Comparison of ENCODE assay signal across 10 mouse cellular contexts in genomic region chr17:65952083-65952482, GRCm38 (mm10). TPM values are rescaled to one million over a fixed set of nuclear protein-coding genes. Genes with fewer than 3 reads are reported as not detected.
DNase-seq lines count a peak whose midpoint lies in the region; ATAC-seq and TF ChIP-seq lines count a peak whose summit lies in the region.
"Had no signal": no experiment of that assay in that cellular context is flagged by ENCODE, and none has a peak within 500 bp of the region (broad histone marks: within the 10 kb centered on the region; RNA-seq: fewer than 3 reads in every experiment).

No protein-coding gene starts in this region.

- H3K27me3 ChIP-seq in forebrain, embryonic 14.5 days (replicated peaks; ENCODE audit: control insufficient read depth, insufficient read depth, low read length): no peaks in the 10 kb centered on the region
- no peaks in the 10 kb centered on the region for H3K27me3 ChIP-seq in forebrain, embryonic 12.5 days
- H3K27me3 ChIP-seq in midbrain, embryonic 14.5 days (ENCODE audit: control insufficient read depth, insufficient read depth, low read length): no peaks in the 10 kb centered on the region
- H3K27me3 ChIP-seq in midbrain, embryonic 13.5 days: no peaks in the 10 kb centered on the region

- no peak for ATAC-seq in forebrain, embryonic 14.5 days
- ATAC-seq in forebrain, embryonic 12.5 days (ENCODE audit: low FRiP score): no peak
- ATAC-seq in midbrain, embryonic 14.5 days (ENCODE audit: low FRiP score, low TSS enrichment): no peak
- ATAC-seq in midbrain, embryonic 13.5 days: no peak
- ATAC-seq in megakaryocyte-erythroid progenitor cell, adult 5-6 weeks (replicated peaks; ENCODE audit: low FRiP score, low TSS enrichment, poor library complexity, severe bottlenecking): peak; percentile 65

- peaks cover 2% of the 10 kb centered on the region; the same call in 1 of the 2 replicates for H3K4me1 ChIP-seq in forebrain, embryonic 14.5 days (ENCODE audit: control insufficient read depth, insufficient read depth, low read length)
- peaks cover 11% of the 10 kb centered on the region for H3K4me1 ChIP-seq in forebrain, embryonic 12.5 days
- peaks cover 12% of the 10 kb centered on the region; the same call in 1 of the 2 replicates for H3K4me1 ChIP-seq in midbrain, embryonic 14.5 days (ENCODE audit: control insufficient read depth, insufficient read depth, low read length)
- peaks cover 14% of the 10 kb centered on the region for H3K4me1 ChIP-seq in midbrain, embryonic 13.5 days (replicated peaks)

- TF ChIP-seq POLR2A in brain, embryonic 14.5 days (IDR thresholded peaks at IDR 0.05; ENCODE audit: borderline replicate concordance, extremely low read depth, insufficient read depth, insufficient read length, poor library complexity, severe bottlenecking): no peak

- TF ChIP-seq CTCF in brain, embryonic 14.5 days (IDR thresholded peaks at IDR 0.05; ENCODE audit: borderline replicate concordance, extremely low read depth, insufficient read depth, insufficient read length): peak; percentile 31; the same call in 1 of the 2 replicates

- DNase-seq in forebrain, embryonic 14.5 days (ENCODE audit: low spot score): peak; percentile 29
- peak; percentile 49 for DNase-seq in midbrain, embryonic 14.5 days
- peak; percentile 50 for DNase-seq in brain, embryonic 14.5 days (ENCODE audit: low read depth)
- DNase-seq in kidney, adult 9 months: no peak
- DNase-seq in right cerebral cortex, postnatal 4 days: no peak
- DNase-seq: heart, postnatal 14 days; lung, adult 18-20 months had no signal

- H3K36me3 ChIP-seq in forebrain, embryonic 14.5 days (ENCODE audit: control insufficient read depth, insufficient read depth, low read length): peaks cover 17% of the 10 kb centered on the region; the same call in 1 of the 2 replicates
- H3K36me3 ChIP-seq in forebrain, embryonic 12.5 days (replicated peaks): peaks cover 15% of the 10 kb centered on the region
- H3K36me3 ChIP-seq in midbrain, embryonic 14.5 days (ENCODE audit: control insufficient read depth, insufficient read depth, low read length): peaks cover 11% of the 10 kb centered on the region
- H3K36me3 ChIP-seq in midbrain, embryonic 13.5 days: peaks cover 15% of the 10 kb centered on the region

- H3K27ac ChIP-seq in forebrain, embryonic 14.5 days (ENCODE audit: low read depth, low read length): no peak overlapping the region
- H3K27ac ChIP-seq in forebrain, embryonic 12.5 days: no peak overlapping the region
- H3K27ac ChIP-seq in midbrain, embryonic 14.5 days (replicated peaks; ENCODE audit: low read depth, low read length): no peak overlapping the region
- H3K27ac ChIP-seq in midbrain, embryonic 13.5 days: no peak overlapping the region

- WGBS in forebrain, embryonic 14.5 days: 79% methylated on average over 5 of the region's 5 CpGs
- WGBS in forebrain, embryonic 12.5 days: 86% methylated on average over 5 of the region's 5 CpGs
- 91% methylated on average over 5 of the region's 5 CpGs for WGBS in midbrain, embryonic 14.5 days
- 93% methylated on average over 5 of the region's 5 CpGs for WGBS in midbrain, embryonic 13.5 days

- no peak overlapping the region for H3K9ac ChIP-seq in forebrain, embryonic 14.5 days (ENCODE audit: low read length)
- no peak overlapping the region for H3K9ac ChIP-seq in forebrain, embryonic 12.5 days
- H3K9ac ChIP-seq in midbrain, embryonic 14.5 days (replicated peaks; ENCODE audit: low read length): no peak overlapping the region
- H3K9ac ChIP-seq in midbrain, embryonic 13.5 days (replicated peaks): no peak overlapping the region

- no peaks in the 10 kb centered on the region for H3K9me3 ChIP-seq in forebrain, embryonic 14.5 days (replicated peaks; ENCODE audit: control insufficient read depth, low read length)
- no peaks in the 10 kb centered on the region for H3K9me3 ChIP-seq in forebrain, embryonic 12.5 days
- no peaks in the 10 kb centered on the region for H3K9me3 ChIP-seq in midbrain, embryonic 14.5 days (ENCODE audit: control insufficient read depth, low read length)
- no peaks in the 10 kb centered on the region for H3K9me3 ChIP-seq in midbrain, embryonic 13.5 days

- H3K4me3 ChIP-seq in forebrain, embryonic 14.5 days (ENCODE audit: low read depth, low read length): no peak overlapping the region
- H3K4me3 ChIP-seq in forebrain, embryonic 12.5 days (replicated peaks): no peak overlapping the region
- H3K4me3 ChIP-seq in midbrain, embryonic 14.5 days (replicated peaks; ENCODE audit: low read depth, low read length): no peak overlapping the region
- H3K4me3 ChIP-seq in midbrain, embryonic 13.5 days (replicated peaks): no peak overlapping the region

- H3K4me2 ChIP-seq in forebrain, embryonic 14.5 days (ENCODE audit: low read length): no peak overlapping the region
- H3K4me2 ChIP-seq in forebrain, embryonic 12.5 days: no peak overlapping the region
- no peak overlapping the region for H3K4me2 ChIP-seq in midbrain, embryonic 14.5 days (ENCODE audit: low read length)
- no peak overlapping the region for H3K4me2 ChIP-seq in midbrain, embryonic 13.5 days (replicated peaks)

RNA-seq across cellular contexts. Expression of gene Twsg1, which starts 1.1 kb away (rescaled TPM):
- polyA plus RNA-seq in forebrain, embryonic 14.5 days (2014; fragmentation: Nextera tagmentation; extraction: Ambion mirVana): 81.4 and 83.1 TPM in 2 replicates
- polyA plus RNA-seq in forebrain, embryonic 12.5 days (2016; fragmentation: Nextera tagmentation; extraction: Ambion mirVana): 100 and 101 TPM in 2 replicates
- 53.1 and 71.4 TPM in 2 replicates for polyA plus RNA-seq in midbrain, embryonic 14.5 days (2014; fragmentation: Nextera tagmentation; extraction: Ambion mirVana)
- polyA plus RNA-seq in midbrain, embryonic 13.5 days (2015; fragmentation: Nextera tagmentation; extraction: Ambion mirVana): 66.5 and 70.2 TPM in 2 replicates
- 49.1 and 53.5 TPM in 2 replicates for polyA plus RNA-seq in brain, embryonic 14.5 days (2012; rRNA removed)
- total RNA-seq in megakaryocyte-erythroid progenitor cell, adult 5-6 weeks (2014; fragmentation: Nextera tagmentation): 22.5 and 24.9 TPM in 2 replicates
- 12.8 and 19.8 TPM in 2 replicates for total RNA-seq in megakaryocyte-erythroid progenitor cell, adult 5-6 weeks (2017)

Comparison
In these comparisons a context has a peak if more than half of its experiments do, and no peak if none do; other contexts are left out.
1. DNase-seq: peak in forebrain, embryonic 14.5 days (single experiment), midbrain, embryonic 14.5 days (single experiment) and brain, embryonic 14.5 days (single experiment); none in kidney, adult 9 months (single experiment) and right cerebral cortex, postnatal 4 days (single experiment).